ENCODE assay signal across 8 mouse cellular contexts in genomic region chr1:121398986-121399881, GRCm38 (mm10). TPM values are rescaled to one million over a fixed set of nuclear protein-coding genes. Genes with fewer than 3 reads are reported as not detected.
DNase-seq lines count a peak whose midpoint lies in the region; ATAC-seq and TF ChIP-seq lines count a peak whose summit lies in the region.

No protein-coding gene starts in this region.

- no peak for TF ChIP-seq CTCF in kidney, postnatal 0 days (IDR thresholded peaks at IDR 0.05; ENCODE audit: low read depth)

- no peak overlapping the region for H3K27ac ChIP-seq in kidney, postnatal 0 days
- H3K27ac ChIP-seq in kidney, embryonic 16.5 days (ENCODE audit: low read length): no peak overlapping the region
- peak overlapping the region; percentile 69 for H3K27ac ChIP-seq in forebrain, embryonic 16.5 days (ENCODE audit: low read length)

- peak; percentile 58 for DNase-seq in kidney, postnatal 0 days (ENCODE audit: low spot score)
- DNase-seq in NIH3T3 (ENCODE audit: low read depth): peak; percentile 85
- peak; percentile 5 for DNase-seq in lung, postnatal 14 days
- DNase-seq in adrenal gland, postnatal 10 days: no peak
- DNase-seq in left cerebral cortex, adult 8-10 months (ENCODE audit: low spot score in 2 of 2): no peak
- no peak for DNase-seq in adrenal gland, adult 18-20 months (ENCODE audit: low spot score in 2 of 2)

- no peak overlapping the region for H3K4me2 ChIP-seq in kidney, postnatal 0 days (ENCODE audit: low read length)
- no peak overlapping the region for H3K4me2 ChIP-seq in kidney, embryonic 16.5 days (replicated peaks; ENCODE audit: low read depth, low read length)
- H3K4me2 ChIP-seq in forebrain, embryonic 16.5 days (ENCODE audit: low read length): peak overlapping the region; percentile 28; the same call in 1 of the 2 replicates

- H3K36me3 ChIP-seq in kidney, postnatal 0 days (ENCODE audit: insufficient read depth, low read length): no peaks in the 10 kb centered on the region
- H3K36me3 ChIP-seq in kidney, embryonic 16.5 days (ENCODE audit: insufficient read depth, low read length): no peaks in the 10 kb centered on the region
- no peaks in the 10 kb centered on the region for H3K36me3 ChIP-seq in forebrain, embryonic 16.5 days (ENCODE audit: control insufficient read depth, insufficient read depth)

- peaks cover 18% of the 10 kb centered on the region for H3K4me1 ChIP-seq in kidney, postnatal 0 days (replicated peaks; ENCODE audit: insufficient read depth, low read length)
- peaks cover 9% of the 10 kb centered on the region for H3K4me1 ChIP-seq in kidney, embryonic 16.5 days (ENCODE audit: insufficient read depth, low read length)
- H3K4me1 ChIP-seq in forebrain, embryonic 16.5 days (replicated peaks; ENCODE audit: control insufficient read depth, insufficient read depth, low read length): peaks cover 44% of the 10 kb centered on the region

- no peaks in the 10 kb centered on the region for H3K27me3 ChIP-seq in kidney, postnatal 0 days (ENCODE audit: insufficient read depth, low read length)
- no peaks in the 10 kb centered on the region for H3K27me3 ChIP-seq in kidney, embryonic 16.5 days (ENCODE audit: insufficient read depth, low read length)
- no peaks in the 10 kb centered on the region for H3K27me3 ChIP-seq in forebrain, embryonic 16.5 days (replicated peaks; ENCODE audit: control insufficient read depth, insufficient read depth, low read length)

- no peak overlapping the region for H3K4me3 ChIP-seq in kidney, postnatal 0 days (replicated peaks; ENCODE audit: low read depth, low read length)
- no peak overlapping the region for H3K4me3 ChIP-seq in kidney, embryonic 16.5 days (ENCODE audit: low read length)
- no peak overlapping the region for H3K4me3 ChIP-seq in forebrain, embryonic 16.5 days (replicated peaks; ENCODE audit: low read length)

- no peaks in the 10 kb centered on the region for H3K9me3 ChIP-seq in kidney, postnatal 0 days (replicated peaks; ENCODE audit: low read length)
- H3K9me3 ChIP-seq in kidney, embryonic 16.5 days (ENCODE audit: low read length): no peaks in the 10 kb centered on the region
- no peaks in the 10 kb centered on the region for H3K9me3 ChIP-seq in forebrain, embryonic 16.5 days (ENCODE audit: control insufficient read depth, low read length)

- H3K9ac ChIP-seq in kidney, postnatal 0 days (ENCODE audit: low read depth, low read length): no peak overlapping the region
- H3K9ac ChIP-seq in kidney, embryonic 16.5 days (replicated peaks; ENCODE audit: low read length): no peak overlapping the region
- no peak overlapping the region for H3K9ac ChIP-seq in forebrain, embryonic 16.5 days (replicated peaks; ENCODE audit: low read depth, low read length)

- WGBS in kidney, postnatal 0 days: 48% methylated on average over 14 of the region's 14 CpGs
- 58% methylated on average over 14 of the region's 14 CpGs for WGBS in kidney, embryonic 16.5 days
- 39% methylated on average over 14 of the region's 14 CpGs for WGBS in forebrain, embryonic 16.5 days

- ATAC-seq in kidney, postnatal 0 days (replicated peaks; ENCODE audit: low FRiP score, low read depth): no peak
- ATAC-seq in kidney, embryonic 16.5 days (ENCODE audit: low FRiP score, low TSS enrichment): no peak
- peak; percentile 68 for ATAC-seq in forebrain, embryonic 16.5 days

RNA-seq across cellular contexts. Expression of gene Ccdc93, which starts 31.6 kb away (rescaled TPM):
- 6.4 and 6.6 TPM in 2 replicates for polyA plus RNA-seq in kidney, postnatal 0 days (2015; fragmentation: Nextera tagmentation; extraction: Ambion mirVana)
- 10.3 and 10.4 TPM in 2 replicates for polyA plus RNA-seq in kidney, embryonic 16.5 days (2015; fragmentation: Nextera tagmentation; extraction: Ambion mirVana)
- polyA plus RNA-seq in forebrain, embryonic 16.5 days (2015; fragmentation: Nextera tagmentation; extraction: Ambion mirVana): 12.2 and 14.1 TPM in 2 replicates
- 10 to 100 TPM; 16.5 to 19.4 TPM for total RNA-seq in adrenal gland, postnatal 10 days (2021)
- 10 to 100 TPM; 20.8 to 25.6 (median 22.7) TPM for total RNA-seq in left cerebral cortex, adult 8-10 months (2022)
- 10 to 100 TPM; 22.9 to 23.5 TPM for total RNA-seq in adrenal gland, adult 18-20 months (2021)

Comparison
In these comparisons a context has a peak if more than half of its experiments do, and no peak if none do; other contexts are left out.
1. DNase-seq: peak in kidney, postnatal 0 days (single experiment), NIH3T3 (single experiment) and lung, postnatal 14 days (single experiment); none in adrenal gland, postnatal 10 days (single experiment), left cerebral cortex, adult 8-10 months (0 of 2) and adrenal gland, adult 18-20 months (0 of 2).